Mouse (Mus musculus) T-helper 17 cell (primary cell): ENCODE measurements around the gene Fam193a.

Experiments
- in situ Hi-C, 2 experiments: fragments of 300-600 bp; cut with MboI, MseI; formaldehyde crosslinking; loops; 1 replicate in 1 of 2; 2 replicates in 1 of 2; pipeline ENCODE4 v1.15.1; 2025; ENCODE audit warnings: high pct_unique_total_duplicates in 2 of 2

The Fam193a gene

DNA sequence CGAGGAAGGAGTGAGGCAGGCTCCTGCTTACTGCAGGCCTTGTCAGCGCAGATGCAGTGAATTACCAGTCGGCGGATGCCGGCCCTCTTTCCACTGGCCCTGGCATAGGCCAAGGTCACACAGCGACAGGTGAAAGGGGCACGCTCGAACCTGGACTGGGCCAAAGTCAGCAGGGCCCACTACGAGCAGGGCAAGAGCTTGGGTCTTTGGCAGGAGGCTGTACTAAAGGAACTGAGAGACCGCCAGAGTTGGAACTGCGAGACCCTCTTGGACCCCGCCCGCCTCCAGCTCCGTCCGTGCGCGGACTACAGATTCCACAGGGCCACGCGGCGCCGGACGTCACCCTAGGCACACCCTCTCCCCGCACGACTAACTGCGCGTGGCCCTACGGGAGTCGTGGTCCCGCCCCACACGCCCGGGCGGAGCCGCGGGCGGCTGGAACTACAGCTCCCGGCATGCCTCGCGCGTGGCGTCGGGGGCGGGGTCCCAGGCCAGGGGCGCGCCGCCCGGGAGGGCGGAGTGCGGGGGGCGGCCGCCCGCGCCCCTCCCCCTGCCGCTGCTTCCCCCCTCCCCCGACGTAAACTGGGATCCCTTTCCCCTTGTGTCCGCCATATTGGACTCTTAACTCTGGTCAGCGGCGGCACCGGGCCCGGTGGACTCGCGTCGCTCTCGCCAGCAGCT lies at the start of gene Fam193a:
TSS of gene Fam193a (plus strand) at position 593 of the 681 bp plus-strand sequence.
- in situ Hi-C loops, result no loop called here

DNA sequence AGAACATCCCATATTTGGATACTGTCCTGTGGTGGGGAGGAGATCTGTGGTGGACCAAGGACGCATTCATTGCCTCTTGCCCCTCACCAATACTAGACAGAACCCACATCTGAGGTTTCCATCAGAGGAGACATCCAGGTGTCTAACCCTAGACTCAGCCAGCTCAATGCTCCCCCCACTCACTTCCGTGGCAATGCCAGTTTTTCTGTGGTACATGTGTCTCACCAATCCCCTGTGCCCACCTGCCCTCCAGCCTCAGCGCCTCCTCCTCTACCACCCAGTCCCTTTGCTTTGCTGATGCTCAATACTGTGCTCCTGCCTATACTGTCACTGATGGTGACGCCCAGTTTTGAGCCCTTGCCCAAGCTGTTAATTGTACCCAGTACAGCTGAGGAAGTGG lies 48.5 kb upstream of the Fam193a start:
- in situ Hi-C loops, result no loop called here

DNA sequence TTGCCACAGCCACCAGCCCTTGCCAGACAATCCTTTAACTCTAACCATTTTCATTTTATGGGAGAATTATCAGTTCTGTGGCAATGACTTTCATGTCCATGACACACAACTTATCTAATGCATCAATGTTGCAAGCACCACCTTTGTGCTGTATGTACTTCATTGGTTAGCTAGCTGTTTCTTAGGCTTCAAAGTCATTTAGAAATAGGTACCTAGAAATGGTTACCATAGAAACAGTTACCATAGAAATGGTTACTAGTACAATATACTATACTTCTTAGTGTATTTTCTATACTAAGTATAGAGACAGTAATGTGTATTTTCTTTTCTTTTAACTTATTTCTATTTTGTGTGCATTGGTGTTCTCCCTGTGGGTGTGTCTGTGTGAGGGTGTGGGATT lies 44.4 kb upstream of the Fam193a start:
- in situ Hi-C loops, result no loop called here

DNA sequence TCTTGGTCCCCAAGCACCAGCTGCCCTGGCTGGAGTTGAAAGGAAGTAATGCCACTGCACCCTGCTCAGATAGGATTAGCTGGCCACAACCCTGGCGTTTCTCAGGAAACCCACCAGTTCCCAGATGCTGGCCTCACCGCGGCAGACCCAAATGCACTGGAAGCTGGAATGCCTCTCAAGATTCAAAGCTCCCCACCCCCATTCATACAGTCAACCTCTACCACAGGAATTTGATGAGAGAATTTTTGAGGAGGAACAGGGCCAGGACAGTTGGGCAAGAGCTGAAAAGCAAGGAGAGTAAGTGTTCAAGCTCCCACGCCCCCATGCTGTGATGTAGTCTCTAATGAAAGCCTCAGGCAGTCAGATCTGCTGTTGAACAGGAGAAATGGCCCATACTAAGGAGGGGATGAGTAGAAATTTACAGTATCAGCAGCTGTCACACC lies 43.5 kb upstream of the Fam193a start:
- in situ Hi-C loops, result no loop called here

DNA sequence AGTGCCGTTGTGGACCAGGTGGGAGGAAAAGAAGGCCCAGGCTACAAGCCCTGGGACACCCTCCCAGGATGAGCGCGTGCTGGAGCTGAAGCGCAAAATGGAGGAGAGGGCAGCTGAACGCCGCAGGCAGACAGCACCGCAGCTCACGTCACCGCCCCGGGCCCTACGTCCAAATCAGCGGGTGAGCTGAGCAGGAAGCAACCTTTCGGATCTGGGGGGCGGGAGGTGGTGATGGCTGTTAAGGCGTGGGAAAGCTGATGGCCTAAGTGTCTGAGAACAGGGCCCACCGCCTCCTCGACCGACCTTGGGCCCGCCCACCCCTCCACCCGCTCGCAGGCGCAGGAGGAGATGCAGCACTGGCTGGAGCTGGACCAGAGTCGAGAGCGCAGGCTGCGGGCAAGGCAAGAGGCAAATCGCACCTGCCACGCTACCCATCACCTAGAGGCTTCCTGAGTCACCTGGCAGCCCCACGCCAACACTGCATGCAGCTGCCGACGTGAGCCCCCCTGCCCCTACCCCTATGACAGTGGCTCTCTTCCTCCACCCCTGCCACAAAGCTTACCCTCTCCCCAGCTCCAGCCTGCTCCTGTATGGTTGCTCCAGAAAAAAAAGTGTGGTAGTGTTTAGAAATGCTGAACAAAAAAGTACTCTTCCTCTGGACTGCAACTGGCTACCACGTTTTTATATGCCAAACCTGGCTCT lies 42.7 kb upstream of the Fam193a start:
- in situ Hi-C loops, result no loop called here

DNA sequence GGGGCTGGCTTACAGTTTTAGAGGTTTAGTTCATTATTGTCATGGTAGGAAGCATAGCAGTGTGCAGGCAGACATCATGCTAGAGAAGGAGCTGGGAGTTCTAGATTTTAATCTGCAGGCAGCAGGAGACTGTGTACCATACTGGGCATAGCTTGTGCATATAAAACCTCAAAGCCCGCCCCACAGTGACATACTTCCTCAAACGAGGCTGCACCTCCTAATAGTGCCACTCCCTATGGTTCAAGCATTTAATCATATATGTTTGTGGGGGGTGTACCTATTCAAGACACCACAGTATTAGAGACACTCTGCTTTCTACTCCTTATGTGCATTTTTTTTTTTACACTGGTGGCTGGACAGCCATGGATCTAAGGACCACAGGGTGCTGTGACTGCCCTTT lies 39.6 kb upstream of the Fam193a start:
- in situ Hi-C loops, result no loop called here

DNA sequence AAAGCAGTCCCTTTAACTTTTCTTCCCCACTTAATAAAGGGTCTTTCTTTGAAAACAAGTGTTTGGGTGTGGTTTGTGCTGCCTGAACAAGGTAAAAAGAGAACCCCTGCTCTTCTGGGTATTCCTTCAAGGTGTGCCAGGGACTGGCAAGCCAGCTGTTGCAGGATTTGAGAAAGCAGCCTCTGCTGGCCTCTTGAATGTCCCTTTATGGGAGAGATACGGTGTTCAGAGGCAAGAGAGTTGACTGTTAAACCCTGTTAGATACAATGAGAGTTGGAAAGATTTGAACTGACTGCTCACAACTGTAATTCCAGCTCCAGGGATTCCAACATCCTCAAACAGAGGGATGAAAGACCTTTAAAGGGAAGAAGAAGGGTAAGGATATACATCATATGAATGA lies 35.7 kb upstream of the Fam193a start:
- in situ Hi-C loops, result no loop called here

DNA sequence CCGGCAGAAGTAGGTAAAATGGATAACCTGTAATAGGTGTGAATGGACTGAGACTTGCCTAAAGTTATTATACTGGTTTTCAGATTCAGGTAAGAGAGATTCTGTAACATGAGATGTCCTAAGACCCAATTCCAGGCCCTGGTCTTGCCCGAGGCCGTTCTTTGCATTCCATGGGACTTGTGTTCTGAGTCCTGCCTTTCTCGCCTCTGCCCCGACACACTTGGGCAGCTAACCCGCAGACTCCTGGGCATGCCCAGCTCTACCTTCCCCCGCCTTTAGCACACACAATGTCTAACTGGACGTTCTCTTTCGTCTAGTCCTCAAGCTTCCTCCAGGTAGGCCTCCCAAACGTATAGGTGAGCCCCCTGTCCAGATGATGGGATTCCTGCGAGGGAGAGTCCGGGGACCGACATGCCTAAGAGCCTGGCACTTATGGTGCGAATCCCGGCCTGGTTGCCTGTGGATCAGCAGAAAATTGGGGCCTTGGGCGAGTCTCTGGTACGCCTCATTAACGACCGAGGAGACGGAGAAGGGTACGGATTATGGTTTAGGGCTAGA lies 34.1 kb upstream of the Fam193a start:
- in situ Hi-C loops, result no loop called here

DNA sequence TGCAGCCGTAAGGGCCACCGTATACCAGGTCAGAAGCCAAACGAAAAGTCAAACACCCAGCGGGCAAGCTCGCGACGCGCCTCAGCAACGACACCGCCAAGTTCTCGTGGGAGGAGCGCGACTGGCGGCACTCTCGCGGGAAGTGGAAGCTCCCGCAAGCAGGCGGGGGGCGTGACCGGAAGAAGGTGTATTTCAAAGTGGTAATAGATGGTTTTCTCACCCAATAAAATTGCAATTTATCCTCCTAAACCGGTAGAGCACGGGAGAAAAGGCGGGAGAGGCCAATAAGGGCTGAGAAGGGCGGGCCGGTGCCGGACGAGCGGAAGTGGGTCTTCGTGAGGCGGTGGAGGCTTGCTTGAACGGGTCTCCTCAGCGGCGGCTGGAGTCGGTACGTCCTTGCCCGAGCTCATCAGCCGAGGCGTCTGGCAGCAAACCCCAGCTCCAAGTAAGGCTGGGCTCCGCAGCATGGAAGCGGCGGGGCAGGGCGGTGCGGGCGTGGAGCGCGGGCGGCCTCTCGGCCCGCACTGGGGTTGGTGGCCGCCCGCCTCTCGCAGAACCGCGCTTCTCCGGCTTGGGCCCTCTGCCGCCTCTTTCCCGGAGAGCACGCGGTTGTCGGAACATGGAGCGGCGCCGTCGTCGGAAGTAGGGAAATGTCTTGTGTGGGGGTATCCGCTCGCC lies 33.5 kb upstream of the Fam193a start, which contains the start of gene Rnf4:
TSS of gene Rnf4 (plus strand) at position 193 of the 678 bp plus-strand sequence.
- in situ Hi-C loops, result no loop called here

DNA sequence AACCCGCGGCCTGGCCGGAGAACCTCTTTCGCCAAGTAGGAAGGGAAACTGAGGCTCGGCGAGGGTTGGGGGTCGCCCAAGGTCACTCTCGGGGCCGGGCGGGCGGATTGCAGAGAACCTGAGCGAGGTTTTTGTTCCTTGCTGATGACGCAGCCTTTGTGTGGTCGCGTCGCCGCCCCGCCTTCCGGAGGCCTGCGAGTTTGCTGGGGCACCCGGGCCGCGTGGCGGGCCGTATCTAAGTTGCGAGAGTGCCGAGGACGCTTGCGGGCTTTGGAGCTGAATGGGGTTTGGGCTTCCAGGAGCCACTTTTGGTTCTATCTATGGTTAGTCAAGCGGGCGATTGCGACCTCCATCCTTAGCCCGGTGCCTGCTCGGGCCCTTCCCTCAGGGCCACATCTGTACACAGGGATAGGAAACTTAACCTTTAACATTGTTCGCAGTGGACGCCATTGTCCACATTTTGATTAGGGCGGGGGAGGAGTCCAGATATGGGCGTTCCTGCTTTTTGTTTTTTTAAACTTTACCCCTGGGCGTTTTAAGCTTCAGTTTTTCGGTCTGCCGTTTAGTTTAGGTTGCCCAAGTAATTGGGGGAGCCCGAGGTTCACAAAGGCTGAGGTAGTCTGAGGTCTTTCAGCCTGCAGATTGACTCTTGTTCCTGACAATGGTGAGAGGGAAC lies 32.8 kb upstream of the Fam193a start:
- in situ Hi-C loops, result no loop called here

DNA sequence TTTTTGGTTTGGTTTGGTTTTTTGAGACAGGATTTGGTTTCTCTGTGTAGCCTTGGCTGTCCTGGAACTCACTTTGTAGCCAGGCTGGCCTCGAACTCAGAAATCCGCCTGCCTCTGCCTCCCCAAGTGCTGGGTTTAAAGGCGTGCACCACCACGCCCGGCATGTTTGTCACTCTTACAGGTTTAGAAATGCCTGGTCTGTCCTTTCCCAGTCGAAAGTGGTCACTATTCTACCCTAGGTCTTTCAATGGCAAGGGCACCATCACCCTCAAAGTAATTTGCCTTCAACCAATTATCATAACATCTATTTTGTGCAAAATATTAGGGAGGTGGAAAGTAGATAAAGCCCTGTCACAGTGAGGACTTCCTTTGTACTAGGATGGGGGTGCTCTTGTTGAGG lies 29.5 kb upstream of the Fam193a start:
- in situ Hi-C loops, result no loop called here

DNA sequence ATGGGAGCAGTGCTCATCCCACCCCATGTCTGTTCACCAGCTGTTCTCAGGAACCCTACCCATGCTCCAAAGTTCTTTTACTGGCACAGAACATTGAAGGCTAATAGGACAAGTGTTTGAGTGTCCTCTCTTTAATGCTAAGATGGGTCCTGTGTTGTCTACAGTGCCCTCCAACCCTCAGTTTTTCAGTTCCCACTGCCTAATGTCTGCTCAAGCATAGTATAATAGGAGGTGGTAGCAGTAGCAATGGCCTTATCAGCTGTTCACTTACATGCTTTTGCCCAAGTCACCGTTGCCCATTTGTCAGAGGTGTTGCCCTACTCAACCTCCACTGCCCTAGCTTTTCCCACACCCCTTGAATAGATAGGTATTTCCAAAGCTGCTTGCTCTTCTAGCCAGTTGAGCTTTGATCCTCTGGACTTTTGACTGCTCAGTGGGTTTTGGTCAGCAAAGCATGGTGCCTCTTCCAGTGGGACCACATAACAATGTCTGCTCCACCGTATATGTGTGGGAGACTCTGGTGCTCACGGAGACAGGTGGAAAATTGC lies 17.6 kb upstream of the Fam193a start:
- in situ Hi-C loops, result loop anchor here in 1 of 2 experiments (5.0 kb wide), 1 partner anchor 295 kb away; no protein-coding TSS in a partner anchor

DNA sequence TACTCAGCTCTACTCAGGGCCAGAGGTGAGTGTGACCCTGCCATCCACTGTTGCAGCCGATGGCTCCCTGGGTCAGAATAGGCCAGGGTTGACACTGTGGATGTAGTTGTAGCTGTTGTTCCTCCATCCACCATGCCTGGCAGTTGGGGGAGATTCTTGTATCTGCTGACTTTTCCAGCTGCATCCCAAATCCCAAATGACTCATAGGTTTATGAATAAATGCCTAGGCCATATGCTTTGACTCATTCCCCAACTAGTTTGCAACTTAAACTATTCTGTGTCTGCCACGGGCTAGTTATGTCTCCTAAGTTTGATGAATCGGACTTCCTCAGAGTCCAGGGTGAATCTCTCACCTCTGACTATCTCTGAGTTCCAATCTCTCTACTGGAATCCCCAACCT lies 9.5 kb upstream of the Fam193a start:
- in situ Hi-C loops, result no loop called here

DNA sequence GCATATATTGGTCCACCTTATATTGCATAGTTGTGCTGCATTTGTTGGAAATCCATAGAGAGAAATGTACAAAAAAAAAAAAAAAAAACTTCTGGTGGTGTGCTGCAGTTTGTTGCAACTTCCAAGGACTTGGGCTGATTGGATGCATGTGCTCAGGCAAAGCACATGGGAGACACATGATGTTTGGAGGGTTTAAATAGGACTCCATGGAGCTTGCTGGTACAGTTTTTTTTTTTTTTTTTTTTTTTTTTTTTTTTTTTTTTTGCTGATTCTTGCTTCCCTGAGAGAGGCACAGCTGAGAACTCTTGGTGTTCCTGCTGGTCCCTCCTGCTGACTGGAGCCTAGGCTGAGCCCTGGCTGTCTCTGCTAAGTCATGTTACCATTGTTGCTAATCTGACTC lies 6.6 kb upstream of the Fam193a start:
- in situ Hi-C loops, result no loop called here

DNA sequence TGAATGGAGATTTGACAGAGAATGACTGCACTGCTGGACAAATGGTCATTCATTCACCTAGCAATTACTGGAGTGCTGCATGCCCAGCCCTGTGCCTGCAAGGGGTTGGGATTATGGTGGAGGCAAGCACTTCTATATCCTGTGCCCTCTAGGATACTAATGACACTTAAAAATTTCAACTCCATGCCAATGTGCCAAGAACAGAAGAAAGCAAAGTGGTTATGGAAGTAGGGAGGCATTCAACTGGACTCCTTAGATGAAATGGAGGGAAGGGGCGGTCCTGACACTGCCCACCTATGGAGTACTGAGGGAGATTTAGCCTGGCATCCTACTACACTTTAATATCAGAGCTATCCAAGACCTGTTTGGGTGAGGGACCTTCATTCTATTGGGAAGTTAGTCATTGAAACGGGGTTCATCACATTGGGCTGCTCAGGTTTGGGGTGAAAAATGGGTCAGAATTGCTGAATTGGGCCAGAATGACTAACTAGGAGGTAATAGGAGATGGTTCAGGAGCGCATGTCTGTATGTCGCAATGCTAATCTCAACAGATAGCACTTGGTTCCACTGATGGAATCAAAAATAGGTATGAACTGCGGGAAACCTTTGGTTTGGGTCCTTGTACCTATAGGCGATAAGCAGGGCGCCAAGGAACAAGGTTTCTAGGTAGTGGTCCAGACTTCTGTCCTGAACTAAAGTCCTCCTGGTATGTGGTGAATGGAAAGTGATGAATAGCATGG lies 1.0 kb upstream of the Fam193a start:
- in situ Hi-C loops, result no loop called here

DNA sequence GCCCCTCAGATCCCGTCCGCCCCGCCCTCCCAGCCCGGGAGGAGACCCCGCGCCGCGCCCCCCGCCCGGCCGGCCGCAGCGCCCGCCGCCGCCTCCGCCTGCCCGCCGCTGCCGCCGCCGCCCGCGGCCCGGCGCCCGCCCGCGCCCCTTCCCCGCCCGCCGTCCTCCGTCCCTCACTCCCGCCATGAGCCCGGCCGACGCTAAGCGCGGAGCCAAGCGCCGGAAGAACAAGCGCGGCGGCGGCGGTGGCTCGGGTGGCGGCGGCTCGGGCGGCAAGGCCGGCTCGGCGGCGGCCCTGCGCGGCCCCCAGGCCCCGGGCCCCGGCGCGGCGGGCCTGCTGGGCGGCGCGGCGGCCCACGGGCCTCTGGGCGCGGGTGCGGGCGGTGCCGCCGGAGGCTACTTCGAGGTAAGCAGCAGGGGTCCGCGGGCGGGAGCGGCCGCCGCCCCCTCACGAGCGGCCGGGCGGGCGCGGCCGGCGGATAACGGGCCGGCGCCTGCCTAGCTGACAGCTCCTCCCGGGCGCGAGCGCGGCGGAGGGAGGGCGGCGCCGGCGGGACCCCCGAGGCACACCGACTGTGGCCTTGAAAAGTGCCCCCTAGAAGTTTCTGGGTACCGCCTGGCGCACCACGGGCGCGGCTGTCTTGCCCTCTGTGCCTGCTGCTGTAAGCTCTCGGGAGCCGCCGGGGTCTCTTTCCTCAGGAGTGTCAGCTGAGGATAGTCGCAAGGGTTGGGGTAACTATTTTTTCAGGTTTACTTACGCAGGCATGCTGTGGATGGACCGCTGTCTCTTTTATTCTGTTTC lies 490 bp downstream of the Fam193a start:
- in situ Hi-C loops, result no loop called here

DNA sequence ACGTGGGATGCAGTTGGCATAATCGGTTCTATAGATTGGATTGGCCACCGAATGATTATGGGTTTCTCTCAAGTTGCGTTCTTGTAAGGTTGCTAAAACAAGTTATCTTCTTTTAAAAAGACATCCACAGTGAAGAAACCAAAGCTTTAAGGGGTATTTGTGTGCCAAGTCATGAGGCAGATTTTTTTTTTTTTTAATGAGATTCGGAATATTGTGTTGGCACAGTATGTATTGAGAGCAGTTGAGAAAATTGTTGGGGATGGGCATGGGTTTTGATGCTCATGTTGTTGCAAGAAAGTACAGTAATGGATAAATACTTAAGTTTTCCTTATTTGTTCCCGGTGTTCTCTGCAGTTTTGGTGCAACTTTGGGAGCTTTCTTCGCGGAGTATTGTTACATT lies 1.1 kb downstream of the Fam193a start:
- in situ Hi-C loops, result no loop called here

DNA sequence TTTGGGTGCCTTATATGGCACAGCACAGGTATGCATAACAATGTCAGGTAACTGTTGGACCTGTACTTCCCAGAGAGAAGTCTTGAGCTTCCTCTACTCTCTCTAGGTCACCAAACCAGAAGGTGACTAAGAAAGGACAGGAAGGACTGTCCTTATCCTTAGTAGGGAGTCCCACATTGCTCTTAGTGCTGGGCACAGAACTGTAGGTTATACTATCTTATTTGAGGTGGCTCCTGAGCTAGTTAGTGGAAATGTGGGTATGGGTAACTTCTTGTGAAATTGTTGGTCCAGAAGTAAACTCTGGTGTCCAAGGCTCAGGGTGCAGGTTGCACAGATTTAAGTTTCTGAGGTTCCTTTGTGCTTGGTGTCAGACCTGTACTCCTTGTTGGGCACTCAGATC lies 2.4 kb downstream of the Fam193a start:
- in situ Hi-C loops, result no loop called here

DNA sequence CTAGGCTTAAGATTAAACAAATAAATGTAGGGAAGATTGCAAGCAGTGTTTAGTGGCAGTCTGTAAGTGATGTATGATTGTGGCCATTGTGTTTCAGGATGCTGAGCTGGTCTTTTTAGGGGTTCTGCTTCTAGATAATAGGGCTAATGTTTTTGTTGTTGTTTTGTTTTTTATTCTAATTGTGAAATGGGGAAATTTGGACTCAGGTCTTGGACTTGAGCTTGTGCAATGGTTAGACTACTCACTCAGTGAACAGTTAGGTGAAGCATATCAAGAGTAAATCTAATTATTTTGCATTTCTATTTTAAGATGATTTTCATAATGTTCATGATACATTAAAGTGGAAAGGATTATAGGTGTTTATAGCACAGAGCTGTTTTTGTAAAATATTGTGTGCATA lies 2.8 kb downstream of the Fam193a start:
- in situ Hi-C loops, result no loop called here

DNA sequence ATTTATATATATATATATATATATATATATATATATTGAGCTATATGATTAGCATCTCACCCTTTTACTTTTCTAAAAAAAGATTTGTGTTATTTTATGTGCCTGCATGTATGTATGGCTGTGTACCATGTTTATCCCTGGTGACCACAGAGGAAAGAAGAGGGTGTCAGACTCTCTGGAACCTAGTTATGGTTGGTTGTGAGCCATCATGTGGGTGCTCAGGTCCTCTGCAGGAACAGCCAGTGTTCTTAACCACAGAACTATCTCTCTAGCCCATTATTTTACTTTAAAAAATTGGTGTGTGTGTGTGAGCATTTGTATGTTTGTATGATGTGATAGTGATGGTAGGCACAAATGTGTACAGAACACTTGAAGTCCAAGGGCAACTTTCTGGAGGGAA lies 9.1 kb downstream of the Fam193a start:
- in situ Hi-C loops, result no loop called here
